Mouse (Mus musculus): Measurements from ENCODE around the gene Rhcg. TPM values are rescaled to one million over a fixed set of nuclear protein-coding genes. Genes with fewer than 3 reads are reported as not detected.

Rhcg gene
- polyA plus RNA-seq, 1 experiment from 2014 or later: 0.65 TPM

DNA sequence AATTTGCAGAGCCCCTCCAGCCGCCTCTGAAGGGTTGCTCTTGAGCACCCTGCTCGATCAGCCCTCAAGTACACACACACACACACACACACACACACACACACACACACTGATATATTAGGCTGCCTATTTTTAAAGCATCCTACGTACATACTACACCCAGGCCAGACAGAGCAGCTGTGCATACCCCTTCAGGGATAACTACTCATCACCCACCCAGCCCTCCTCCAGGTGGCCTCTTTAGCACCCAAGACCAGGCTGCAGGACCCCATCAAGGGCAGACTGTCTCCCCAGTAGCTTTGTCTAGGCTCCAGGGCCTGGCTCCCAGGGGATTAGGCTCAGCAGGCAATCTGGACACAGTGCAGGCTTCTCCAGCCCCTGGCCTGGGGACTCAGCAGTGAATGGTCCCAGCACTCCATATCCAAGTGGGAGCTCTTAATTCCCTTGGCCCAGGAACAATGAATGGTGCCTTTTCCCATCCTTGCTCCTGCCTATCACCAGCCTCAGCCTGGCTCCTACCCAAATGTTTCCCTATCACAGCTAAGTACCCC, 26.8 kb downstream of the Rhcg start:
- Histone ChIP-seq H3K27ac (replicated peaks; ENCODE audit: low read depth, low read length) (no peak overlapping the region), H3K4me2 (ENCODE audit: low read depth, low read length) (no peak overlapping the region), H3K27me3 (replicated peaks; ENCODE audit: control insufficient read depth, insufficient read depth, low read length) (peaks cover 68% of the 10 kb centered on the region), H3K4me3 (ENCODE audit: low read depth, low read length) (no peak overlapping the region), H3K36me3 (ENCODE audit: control insufficient read depth, insufficient read depth, low read length) (no peaks in the 10 kb centered on the region), H3K9me3 (ENCODE audit: control insufficient read depth, low read length) (0 out of 2 replicates have a peak, but pooled peaks cover 3% of the 10 kb centered on the region), H3K9ac (ENCODE audit: low read depth, low read length) (no peak overlapping the region), H3K4me1 (ENCODE audit: control insufficient read depth, insufficient read depth, low read length) (peaks cover 10% of the 10 kb centered on the region)
- DNase-seq (ENCODE audit: low spot score) (no peak), ATAC-seq (ENCODE audit: low read depth) (no peak)
- WGBS: 10% methylated on average over 3 of the region's 3 CpGs

DNA sequence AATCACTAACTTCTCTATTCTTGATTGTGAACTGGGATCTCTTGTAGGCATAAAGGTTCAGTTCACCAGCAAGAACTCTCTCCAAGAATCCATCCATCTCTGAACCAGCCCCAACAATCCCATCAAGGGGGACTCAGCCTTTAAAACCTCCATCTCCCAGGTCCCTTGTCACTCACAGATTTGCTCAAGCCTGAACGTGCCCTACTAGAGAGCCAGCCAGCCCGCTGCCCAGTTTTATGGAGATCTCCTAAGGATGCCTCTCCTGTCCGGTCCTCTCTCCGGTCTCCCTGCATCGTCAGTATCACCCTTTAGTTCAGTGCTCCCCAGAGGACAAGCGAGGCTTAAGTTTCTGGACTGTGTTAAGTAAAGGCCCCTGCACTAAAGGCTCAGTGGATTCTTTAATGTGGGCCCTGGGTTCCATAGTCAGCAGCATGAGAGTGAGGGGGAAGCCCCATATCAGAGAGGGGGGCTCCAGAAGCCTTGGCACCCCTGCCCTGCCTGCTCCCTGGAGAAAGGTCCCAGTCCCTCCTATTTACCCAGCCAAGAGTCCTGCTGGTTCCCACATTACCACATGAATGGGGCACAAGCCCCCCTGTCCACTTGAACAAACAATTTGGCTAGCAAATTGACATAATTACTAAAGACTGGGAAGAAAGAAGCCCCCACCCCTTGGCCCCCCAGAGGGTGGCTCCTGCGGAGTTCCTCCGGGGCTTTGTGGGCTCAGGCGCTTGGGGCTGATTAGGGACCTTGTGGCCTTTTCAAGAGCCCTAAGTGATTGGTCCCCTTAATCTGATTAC, 27.5 kb downstream of the Rhcg start:
- 13% methylated on average over 9 of the region's 9 CpGs for WGBS
- no peak overlapping the region for H3K27ac ChIP-seq (replicated peaks; ENCODE audit: low read depth, low read length)
- H3K27me3 ChIP-seq (replicated peaks; ENCODE audit: control insufficient read depth, insufficient read depth, low read length): peaks cover 63% of the 10 kb centered on the region
- no peak overlapping the region for H3K9ac ChIP-seq (ENCODE audit: low read depth, low read length)
- peaks cover 10% of the 10 kb centered on the region for H3K4me1 ChIP-seq (ENCODE audit: control insufficient read depth, insufficient read depth, low read length)
- 0 out of 2 replicates have a peak, but pooled peaks cover 3% of the 10 kb centered on the region for H3K9me3 ChIP-seq (ENCODE audit: control insufficient read depth, low read length)
- DNase-seq (ENCODE audit: low spot score) (no peak), ATAC-seq (ENCODE audit: low read depth) (no peak)
- no peak overlapping the region for H3K4me2 ChIP-seq (ENCODE audit: low read depth, low read length)
- H3K36me3 ChIP-seq (ENCODE audit: control insufficient read depth, insufficient read depth, low read length): no peaks in the 10 kb centered on the region
- no peak overlapping the region for H3K4me3 ChIP-seq (ENCODE audit: low read depth, low read length)

DNA sequence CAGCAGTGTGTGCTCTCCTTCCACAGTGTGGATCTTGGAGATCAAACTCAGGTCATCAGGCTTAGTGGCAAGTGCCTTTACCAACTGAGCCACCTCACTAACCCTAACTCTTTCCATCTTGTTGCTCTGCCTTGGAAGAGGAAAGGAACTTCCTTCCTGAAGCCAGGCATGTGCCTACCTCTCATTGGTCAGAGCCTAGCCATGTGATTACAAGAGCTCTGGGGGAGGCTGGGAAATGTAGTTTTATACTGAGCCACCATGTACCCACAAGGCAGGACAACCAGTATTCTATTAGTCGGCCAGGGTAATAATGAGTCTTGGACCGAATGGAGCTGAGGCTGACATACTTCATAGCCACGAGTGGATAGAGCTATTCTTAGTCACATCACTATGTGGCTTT, 29.2 kb downstream of the Rhcg start:
- peaks cover 10% of the 10 kb centered on the region for H3K4me1 ChIP-seq (ENCODE audit: control insufficient read depth, insufficient read depth, low read length)
- H3K36me3 ChIP-seq (ENCODE audit: control insufficient read depth, insufficient read depth, low read length): no peaks in the 10 kb centered on the region
- WGBS: 77% methylated on average over 3 of the region's 3 CpGs
- H3K9me3 ChIP-seq (ENCODE audit: control insufficient read depth, low read length): 0 out of 2 replicates have a peak, but pooled peaks cover 3% of the 10 kb centered on the region
- no peak for DNase-seq (ENCODE audit: low spot score)
- peaks cover 51% of the 10 kb centered on the region for H3K27me3 ChIP-seq (replicated peaks; ENCODE audit: control insufficient read depth, insufficient read depth, low read length)
- no peak for ATAC-seq (ENCODE audit: low read depth)
- H3K27ac ChIP-seq (replicated peaks; ENCODE audit: low read depth, low read length): no peak overlapping the region
- H3K4me2 ChIP-seq (ENCODE audit: low read depth, low read length): no peak overlapping the region
- no peak overlapping the region for H3K9ac ChIP-seq (ENCODE audit: low read depth, low read length)
- H3K4me3 ChIP-seq (ENCODE audit: low read depth, low read length): no peak overlapping the region

DNA sequence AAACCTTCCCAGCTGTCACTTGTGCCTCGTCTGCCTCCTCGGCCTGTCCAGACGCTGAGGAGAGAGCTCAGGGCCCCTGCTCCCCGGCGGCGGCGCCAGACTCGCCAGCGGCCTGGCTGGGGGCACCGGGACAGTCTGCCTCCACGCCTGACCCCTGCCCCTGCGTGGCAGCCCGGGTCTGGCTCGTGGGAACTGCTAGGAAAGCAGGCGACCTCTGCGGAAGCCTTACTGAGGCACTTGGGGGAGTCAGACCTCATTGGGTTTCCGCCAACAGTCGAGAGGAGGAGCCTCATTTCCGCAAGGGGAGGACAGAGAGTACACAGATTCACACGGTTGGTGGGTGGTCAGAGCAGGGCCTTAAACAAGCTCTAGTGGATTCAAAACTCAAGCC, 38.6 kb downstream of the Rhcg start:
- WGBS: 2% methylated on average over 19 of the region's 20 CpGs
- ATAC-seq (ENCODE audit: low read depth) (peak; percentile 53), DNase-seq (ENCODE audit: low spot score) (peak; percentile 78)
- H3K36me3 ChIP-seq (ENCODE audit: control insufficient read depth, insufficient read depth, low read length): no peaks in the 10 kb centered on the region
- H3K4me1 ChIP-seq (ENCODE audit: control insufficient read depth, insufficient read depth, low read length): peaks cover 12% of the 10 kb centered on the region; the same call in 1 of the 2 replicates
- peaks cover 60% of the 10 kb centered on the region for H3K27me3 ChIP-seq (replicated peaks; ENCODE audit: control insufficient read depth, insufficient read depth, low read length)
- H3K4me2 ChIP-seq (ENCODE audit: low read depth, low read length): peak overlapping the region; percentile 50
- H3K4me3 ChIP-seq (ENCODE audit: low read depth, low read length): peak overlapping the region; percentile 21
- H3K9ac ChIP-seq (ENCODE audit: low read depth, low read length): 0 out of 2 replicates have a peak overlapping the region, but pooled peaks have one; percentile 48
- H3K27ac ChIP-seq (replicated peaks; ENCODE audit: low read depth, low read length): 0 out of 2 replicates have a peak overlapping the region, but pooled peaks have one; percentile 39
- H3K9me3 ChIP-seq (ENCODE audit: control insufficient read depth, low read length): no peaks in the 10 kb centered on the region

DNA sequence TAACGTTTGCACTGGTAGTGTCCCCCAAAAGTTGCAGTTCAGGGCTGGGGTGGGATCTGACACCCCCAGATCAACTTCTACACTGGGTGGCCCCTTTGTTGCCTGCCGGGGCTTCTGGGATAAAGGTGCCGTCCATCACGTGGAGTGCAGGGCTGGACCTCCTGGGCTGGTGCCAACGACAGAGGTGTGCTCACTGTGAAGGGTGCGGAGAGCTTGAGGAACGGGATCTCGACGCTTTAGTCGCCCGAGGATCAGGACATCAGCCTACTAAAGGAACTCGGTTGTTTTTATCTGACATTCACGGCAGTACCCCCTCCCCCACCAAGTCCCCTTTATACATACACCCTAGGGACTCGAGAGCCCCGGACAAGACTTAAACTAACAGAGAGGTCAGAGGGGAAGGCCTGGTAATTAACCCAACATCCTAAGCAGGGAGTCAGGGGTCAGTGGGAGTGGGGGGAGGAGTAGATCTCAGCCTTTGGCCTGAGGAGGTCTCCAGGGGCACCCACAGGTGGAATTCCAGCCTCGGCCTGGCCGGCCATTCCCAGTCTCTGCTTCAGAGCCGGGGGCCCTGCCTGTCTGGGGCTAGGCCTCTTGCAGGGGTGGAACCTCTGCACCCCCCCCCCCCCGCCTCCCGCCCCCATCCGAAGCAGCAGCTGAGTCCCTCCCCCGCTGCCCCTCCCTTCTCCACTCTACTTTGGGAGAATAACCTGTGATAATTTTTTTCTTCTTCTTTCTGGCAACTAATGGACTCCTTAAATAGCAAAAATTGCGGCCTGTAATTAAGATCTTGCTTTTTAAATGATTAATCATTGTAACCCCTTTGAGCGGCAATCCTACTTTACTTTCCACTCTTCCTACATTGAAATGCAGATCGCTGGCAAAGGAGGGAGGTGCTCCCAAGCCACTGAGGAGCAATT, 39.3 kb downstream of the Rhcg start:
- 0 out of 2 replicates have a peak overlapping the region, but pooled peaks have one; percentile 6 for H3K27ac ChIP-seq (replicated peaks; ENCODE audit: low read depth, low read length)
- no peaks in the 10 kb centered on the region for H3K36me3 ChIP-seq (ENCODE audit: control insufficient read depth, insufficient read depth, low read length)
- DNase-seq (ENCODE audit: low spot score) (no peak), ATAC-seq (ENCODE audit: low read depth) (0 out of 2 replicates have a peak, but pooled peaks have one; percentile 22)
- 5% methylated on average over 22 of the region's 25 CpGs for WGBS
- H3K4me3 ChIP-seq (ENCODE audit: low read depth, low read length): peak overlapping the region; percentile 21
- H3K9me3 ChIP-seq (ENCODE audit: control insufficient read depth, low read length): no peaks in the 10 kb centered on the region
- H3K4me1 ChIP-seq (ENCODE audit: control insufficient read depth, insufficient read depth, low read length): peaks cover 12% of the 10 kb centered on the region; the same call in 1 of the 2 replicates
- peak overlapping the region; percentile 50 for H3K4me2 ChIP-seq (ENCODE audit: low read depth, low read length)
- 0 out of 2 replicates have a peak overlapping the region, but pooled peaks have one; percentile 48 for H3K9ac ChIP-seq (ENCODE audit: low read depth, low read length)
- H3K27me3 ChIP-seq (replicated peaks; ENCODE audit: control insufficient read depth, insufficient read depth, low read length): peaks cover 56% of the 10 kb centered on the region

DNA sequence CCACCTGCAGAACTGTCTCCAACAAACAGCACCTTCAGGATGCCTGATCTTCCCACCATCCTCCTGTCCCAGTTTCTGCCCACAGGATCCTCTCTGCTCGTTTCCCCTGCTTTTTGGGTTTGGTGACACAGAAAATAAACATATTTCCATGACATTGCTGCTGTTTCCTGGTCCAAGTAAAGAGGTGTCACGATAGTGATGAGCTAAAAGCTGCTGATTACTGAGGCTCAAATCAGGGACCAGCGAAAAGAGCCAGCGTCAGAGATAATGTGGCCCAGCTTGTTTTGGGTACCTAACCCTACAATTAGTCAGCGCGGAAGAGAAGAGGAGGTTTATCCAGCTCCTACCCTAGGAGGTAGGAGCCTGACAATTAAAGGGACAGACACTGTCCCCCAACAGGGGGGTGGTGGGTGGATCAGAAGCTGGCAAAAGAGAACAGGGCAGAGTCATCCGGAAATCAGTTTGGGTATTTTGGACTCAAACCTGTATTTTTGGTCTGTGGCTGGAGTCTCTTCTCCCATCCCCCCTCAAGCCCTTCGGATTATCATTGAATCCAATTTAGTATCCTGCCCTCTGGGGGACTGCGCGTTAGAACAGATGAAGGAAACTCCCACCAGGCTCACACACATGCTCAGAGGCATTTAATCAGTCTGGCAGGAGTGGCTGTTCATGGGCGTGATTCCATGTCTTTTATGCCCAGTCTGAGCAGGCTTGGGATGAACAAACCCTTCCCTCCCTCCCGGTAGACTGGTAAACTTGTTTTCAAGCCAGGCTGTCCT, 40.2 kb downstream of the Rhcg start:
- Histone ChIP-seq H3K9me3 (ENCODE audit: control insufficient read depth, low read length) (no peaks in the 10 kb centered on the region), H3K4me3 (ENCODE audit: low read depth, low read length) (no peak overlapping the region), H3K9ac (ENCODE audit: low read depth, low read length) (no peak overlapping the region), H3K4me2 (ENCODE audit: low read depth, low read length) (peak overlapping the region; percentile 50; the same call in 1 of the 2 replicates), H3K36me3 (ENCODE audit: control insufficient read depth, insufficient read depth, low read length) (no peaks in the 10 kb centered on the region), H3K4me1 (ENCODE audit: control insufficient read depth, insufficient read depth, low read length) (peaks cover 12% of the 10 kb centered on the region; the same call in 1 of the 2 replicates), H3K27ac (replicated peaks; ENCODE audit: low read depth, low read length) (no peak overlapping the region), H3K27me3 (replicated peaks; ENCODE audit: control insufficient read depth, insufficient read depth, low read length) (peaks cover 52% of the 10 kb centered on the region)
- peak; percentile 74 for ATAC-seq (ENCODE audit: low read depth)
- 3% methylated on average over 12 of the region's 12 CpGs for WGBS
- peak; percentile 73 for DNase-seq (ENCODE audit: low spot score)

DNA sequence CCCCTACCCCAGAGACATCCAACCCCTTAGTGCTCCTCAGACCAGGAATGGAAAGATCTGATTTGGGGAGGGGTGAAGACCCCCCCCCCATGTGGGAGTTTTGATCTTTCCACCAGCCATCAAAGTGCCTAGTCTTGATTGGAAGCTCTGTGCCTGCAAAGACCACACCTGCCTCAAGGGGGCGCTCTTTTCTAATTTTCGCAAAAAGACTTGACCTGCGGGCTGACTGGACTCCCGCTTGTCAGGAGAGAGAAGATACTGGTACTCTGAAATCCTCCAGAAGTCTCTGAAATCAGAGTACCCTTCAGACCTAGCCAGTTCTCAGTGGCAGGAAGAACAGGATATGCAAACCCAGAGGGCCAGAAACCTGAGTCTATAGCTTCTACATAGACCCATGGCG, 40.8 kb downstream of the Rhcg start:
- Histone ChIP-seq H3K27me3 (replicated peaks; ENCODE audit: control insufficient read depth, insufficient read depth, low read length) (peaks cover 47% of the 10 kb centered on the region), H3K9ac (ENCODE audit: low read depth, low read length) (no peak overlapping the region), H3K36me3 (ENCODE audit: control insufficient read depth, insufficient read depth, low read length) (no peaks in the 10 kb centered on the region), H3K4me1 (ENCODE audit: control insufficient read depth, insufficient read depth, low read length) (peaks cover 12% of the 10 kb centered on the region; the same call in 1 of the 2 replicates), H3K9me3 (ENCODE audit: control insufficient read depth, low read length) (no peaks in the 10 kb centered on the region), H3K4me3 (ENCODE audit: low read depth, low read length) (no peak overlapping the region), H3K4me2 (ENCODE audit: low read depth, low read length) (no peak overlapping the region), H3K27ac (replicated peaks; ENCODE audit: low read depth, low read length) (no peak overlapping the region)
- DNase-seq (ENCODE audit: low spot score): no peak
- no peak for ATAC-seq (ENCODE audit: low read depth)
- 3% methylated on average over 5 of the region's 5 CpGs for WGBS
